Mouse (Mus musculus): ENCODE data around the gene Olfr802.

The Olfr802 gene

GRCm38 (mm10) chr10:129688069-129688468 lies at the start of gene Olfr802:
Olfr802 (minus strand) TSS chr10:129688169.
- no peak for DNase-seq

- DNase-seq: no peak
These were observed 41.3 kb upstream of the Olfr802 start, which contains the start of gene Olfr805 for GRCm38 (mm10) chr10:129729275-129729674. Olfr805 (minus strand) TSS chr10:129729375.

- DNase-seq: no peak
These were observed 14.9 kb upstream of the Olfr802 start, which contains the start of gene Olfr804 for GRCm38 (mm10) chr10:129702910-129703309. Olfr804 (plus strand) TSS chr10:129703210.

- DNase-seq: no peak
These were observed 6.2 kb upstream of the Olfr802 start, which contains the start of gene Olfr803 for GRCm38 (mm10) chr10:129694186-129694585. Olfr803 (minus strand) TSS chr10:129694286.

- DNase-seq: no peak
These were observed 14.2 kb downstream of the Olfr802 start, which contains the start of gene Olfr801 for GRCm38 (mm10) chr10:129673765-129674164. Olfr801 (minus strand) TSS chr10:129673865.

- no peak for DNase-seq
These were observed 30.6 kb downstream of the Olfr802 start, which contains the start of gene Olfr800 for GRCm38 (mm10) chr10:129657394-129657793. Olfr800 (plus strand) TSS chr10:129657694.

- DNase-seq: no peak
These were observed 36.2 kb downstream of the Olfr802 start for GRCm38 (mm10) chr10:129651763-129652162.

GRCm38 (mm10) chr10:129637184-129637583 lies 50.8 kb downstream of the Olfr802 start, which contains the start of gene Olfr799:
Olfr799 (plus strand) TSS chr10:129637484.
- DNase-seq: no peak

GRCm38 (mm10) chr10:129627834-129628233 lies 60.1 kb downstream of the Olfr802 start, which contains the start of gene Olfr798:
Olfr798 (minus strand) TSS chr10:129627934.
- no peak for DNase-seq

All from kidney, adult 11 months (tissue).